Mouse (Mus musculus) kidney, embryonic 16.5 days (tissue): ENCODE results near the gene Dapk2. TPM values are rescaled to one million over a fixed set of nuclear protein-coding genes. Genes with fewer than 3 reads are reported as not detected.

Experiments used
- ATAC-seq: fragments of 200-750 bp; cut with Nextera tagmentation; 2 replicates; pipeline ENCODE4 v1.8.0; 2017; ENCODE audit warnings: moderate TSS enrichment; ENCODE audit not compliant: low FRiP score, low TSS enrichment
- H3K27ac ChIP-seq: fragments of 300-500 bp; sonication (generic); 2 replicates; pipeline ENCODE4 v1.5.1; 2014; ENCODE audit warnings: low read length
- H3K27me3 ChIP-seq: fragments of 300-500 bp; sonication (generic); 2 replicates; pipeline ENCODE4 v1.6.1; 2014; ENCODE audit warnings: low read length, control low read depth, mixed read lengths; ENCODE audit not compliant: insufficient read depth
- H3K36me3 ChIP-seq: fragments of 300-500 bp; sonication (generic); 2 replicates; pipeline ENCODE4 v1.6.1; 2014; ENCODE audit warnings: low read length, control low read depth, mixed read lengths; ENCODE audit not compliant: insufficient read depth
- H3K4me1 ChIP-seq: fragments of 300-500 bp; sonication (generic); 2 replicates; pipeline ENCODE4 v1.6.1; 2014; ENCODE audit warnings: low read length, control low read depth, mixed read lengths; ENCODE audit not compliant: insufficient read depth
- H3K4me2 ChIP-seq: fragments of 300-500 bp; sonication (generic); replicated peaks from 2 replicates; pipeline ENCODE4 v1.6.1; 2014; ENCODE audit warnings: low read depth, low read length
- H3K4me3 ChIP-seq: fragments of 300-500 bp; sonication (generic); 2 replicates; pipeline ENCODE4 v1.5.1; 2014; ENCODE audit warnings: mild to moderate bottlenecking, low read length
- H3K9ac ChIP-seq: fragments of 300-500 bp; sonication (generic); replicated peaks from 2 replicates; pipeline ENCODE4 v1.6.1; 2014; ENCODE audit warnings: low read length
- H3K9me3 ChIP-seq: fragments of 300-500 bp; sonication (generic); 2 replicates; pipeline ENCODE4 v1.6.1; 2016; ENCODE audit warnings: low read length, control low read depth
- WGBS: fragments of 180-500 bp; shearing (Covaris S2); extraction: QIAGEN DNeasy Blood & Tissue Kit; methylation state at CpG from one replicate; pipeline ENCODE4 v1.1.7; 2014; 5-methylcytosine and 5-hydroxymethylcytosine counted together
- polyA plus RNA-seq: library from polyadenylated mRNA; unstranded; fragments of >200 nt; fragmentation: Nextera tagmentation; extraction: Ambion mirVana; gene quantifications from 2 replicates; pipeline ENCODE4 v1.2.1, GENCODE M21; 2015

Dapk2 gene
- polyA plus RNA-seq, 1 experiment from 2014 or later, result 4.9 TPM

DNA sequence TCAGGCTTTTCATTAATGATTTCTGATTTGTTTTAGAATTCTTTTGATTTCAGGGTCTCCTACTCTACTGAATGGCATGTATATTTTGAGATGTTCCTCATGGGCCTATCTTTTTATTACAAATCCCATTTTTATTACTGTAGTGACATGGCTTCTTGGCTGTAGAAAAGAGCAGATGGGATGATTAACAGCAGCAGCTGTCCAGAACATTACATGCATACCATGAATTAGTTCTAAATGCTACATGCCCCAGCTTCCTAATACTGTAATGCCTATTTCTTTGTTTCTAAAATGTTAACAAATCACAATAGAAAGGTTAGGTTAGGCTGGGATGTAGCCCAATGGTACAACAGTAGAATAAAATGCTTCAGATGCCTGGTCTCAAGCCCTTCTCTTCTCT lies 36.6 kb upstream of the Dapk2 start:
- Histone ChIP-seq H3K27ac (no peak overlapping the region), H3K4me3 (no peak overlapping the region), H3K9me3 (no peaks in the 10 kb centered on the region), H3K27me3 (no peaks in the 10 kb centered on the region), H3K36me3 (0 out of 2 replicates have a peak, but pooled peaks cover 2% of the 10 kb centered on the region), H3K4me2 (no peak overlapping the region), H3K9ac (no peak overlapping the region), H3K4me1 (peaks cover 33% of the 10 kb centered on the region)
- no peak for ATAC-seq

DNA sequence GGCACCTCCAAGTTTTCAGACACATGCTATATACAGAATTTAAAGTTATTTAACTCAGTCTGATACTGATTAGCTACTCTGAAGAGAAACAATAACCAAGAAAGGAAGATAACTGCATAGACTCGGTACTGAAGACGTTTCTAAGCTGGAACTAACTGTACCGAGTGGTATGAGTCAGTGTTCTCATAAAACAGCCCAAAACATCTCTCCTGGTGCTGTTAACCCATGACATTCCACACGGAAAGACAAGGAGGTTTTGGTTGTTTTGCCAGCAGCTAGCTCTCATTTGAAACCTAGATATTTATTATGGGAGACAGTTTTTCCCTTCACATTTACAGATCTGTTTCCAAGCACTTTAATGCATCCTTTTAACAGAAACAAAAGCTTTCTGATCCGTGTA lies 34.4 kb upstream of the Dapk2 start:
- Histone ChIP-seq H3K27ac (peak overlapping the region; percentile 91; the same call in 1 of the 2 replicates), H3K4me2 (peak overlapping the region; percentile 74), H3K4me1 (peaks cover 35% of the 10 kb centered on the region), H3K27me3 (no peaks in the 10 kb centered on the region), H3K9ac (peak overlapping the region; percentile 90), H3K4me3 (peak overlapping the region; percentile 74), H3K36me3 (0 out of 2 replicates have a peak, but pooled peaks cover 2% of the 10 kb centered on the region), H3K9me3 (no peaks in the 10 kb centered on the region)
- no peak for ATAC-seq
- WGBS, result 3% methylated on average over 5 of the region's 5 CpGs

DNA sequence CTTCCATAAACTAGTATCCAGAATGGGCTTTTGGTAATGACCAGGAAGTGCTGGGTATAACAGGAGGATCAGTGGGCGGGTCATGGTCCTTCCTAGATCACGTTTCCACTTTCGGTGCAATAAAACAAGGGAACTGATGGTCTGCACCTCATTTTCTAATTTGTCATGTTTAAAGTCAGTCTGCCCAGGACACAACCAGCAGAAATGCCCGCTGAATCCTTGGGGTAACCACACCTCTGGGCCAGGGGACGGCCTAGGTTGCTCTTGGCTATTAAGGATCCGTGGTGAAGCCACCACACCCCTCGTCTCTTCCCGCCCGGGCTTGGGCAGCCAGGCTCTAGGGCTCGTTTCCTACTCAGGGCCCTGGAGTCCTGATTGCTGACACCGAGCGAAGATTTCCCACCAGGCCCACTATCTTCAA lies 33.9 kb upstream of the Dapk2 start:
- no peaks in the 10 kb centered on the region for H3K27me3 ChIP-seq
- peak overlapping the region; percentile 90 for H3K9ac ChIP-seq
- WGBS, result under 1% methylated on average over 12 of the region's 12 CpGs
- H3K4me1 ChIP-seq, result peaks cover 35% of the 10 kb centered on the region
- peak; percentile 25 for ATAC-seq
- H3K36me3 ChIP-seq, result 0 out of 2 replicates have a peak, but pooled peaks cover 2% of the 10 kb centered on the region
- H3K27ac ChIP-seq, result peak overlapping the region; percentile 91
- peak overlapping the region; percentile 74 for H3K4me3 ChIP-seq
- no peaks in the 10 kb centered on the region for H3K9me3 ChIP-seq
- H3K4me2 ChIP-seq, result peak overlapping the region; percentile 74

DNA sequence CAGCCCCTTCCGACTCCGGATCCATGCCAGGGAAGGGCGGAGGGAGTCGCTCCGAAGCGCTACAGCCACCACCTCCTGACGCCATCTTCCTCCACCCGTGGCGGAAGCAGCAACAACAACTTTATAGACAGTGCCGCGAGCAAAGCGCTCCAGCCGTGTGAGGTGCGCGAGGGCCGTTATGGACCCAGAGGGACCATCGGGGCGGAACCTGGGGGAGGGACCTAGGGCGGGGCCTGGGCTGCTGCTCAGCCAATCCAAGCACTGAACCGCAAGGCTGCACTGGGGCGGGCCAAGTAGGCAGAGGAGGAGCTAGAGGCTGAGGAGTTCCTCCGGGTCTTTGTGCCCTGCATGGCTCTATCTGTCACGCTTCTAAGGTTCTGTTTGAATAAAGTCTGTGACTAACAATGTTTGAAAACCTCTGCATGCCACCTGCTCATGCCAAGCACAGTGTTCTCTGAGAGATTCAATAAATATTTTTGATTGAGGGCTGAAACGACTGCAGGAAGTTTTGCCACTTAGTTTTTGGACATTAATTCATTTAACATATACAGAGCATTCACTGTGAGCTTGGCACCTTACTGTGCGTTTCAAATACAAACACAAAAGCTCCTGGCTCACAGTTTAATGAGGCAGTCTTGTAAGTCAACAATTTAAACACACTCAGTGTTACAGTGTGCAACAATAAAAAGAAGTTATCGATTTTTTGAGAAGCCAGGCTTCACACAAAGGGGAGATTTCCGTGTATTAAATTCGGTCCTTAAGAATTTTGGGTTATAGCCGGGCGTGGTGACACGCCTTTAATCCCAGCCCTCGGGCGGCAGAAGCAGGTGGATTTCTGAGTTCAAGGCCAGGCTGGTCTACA lies 33.1 kb upstream of the Dapk2 start:
- no peaks in the 10 kb centered on the region for H3K9me3 ChIP-seq
- peak overlapping the region; percentile 91 for H3K27ac ChIP-seq
- no peaks in the 10 kb centered on the region for H3K27me3 ChIP-seq
- H3K36me3 ChIP-seq, result 0 out of 2 replicates have a peak, but pooled peaks cover 1% of the 10 kb centered on the region
- peak overlapping the region; percentile 74 for H3K4me3 ChIP-seq
- 18% methylated on average over 33 of the region's 33 CpGs for WGBS
- peak; percentile 98 for ATAC-seq
- H3K4me1 ChIP-seq, result peaks cover 34% of the 10 kb centered on the region
- H3K9ac ChIP-seq, result peak overlapping the region; percentile 90
- peak overlapping the region; percentile 74 for H3K4me2 ChIP-seq

DNA sequence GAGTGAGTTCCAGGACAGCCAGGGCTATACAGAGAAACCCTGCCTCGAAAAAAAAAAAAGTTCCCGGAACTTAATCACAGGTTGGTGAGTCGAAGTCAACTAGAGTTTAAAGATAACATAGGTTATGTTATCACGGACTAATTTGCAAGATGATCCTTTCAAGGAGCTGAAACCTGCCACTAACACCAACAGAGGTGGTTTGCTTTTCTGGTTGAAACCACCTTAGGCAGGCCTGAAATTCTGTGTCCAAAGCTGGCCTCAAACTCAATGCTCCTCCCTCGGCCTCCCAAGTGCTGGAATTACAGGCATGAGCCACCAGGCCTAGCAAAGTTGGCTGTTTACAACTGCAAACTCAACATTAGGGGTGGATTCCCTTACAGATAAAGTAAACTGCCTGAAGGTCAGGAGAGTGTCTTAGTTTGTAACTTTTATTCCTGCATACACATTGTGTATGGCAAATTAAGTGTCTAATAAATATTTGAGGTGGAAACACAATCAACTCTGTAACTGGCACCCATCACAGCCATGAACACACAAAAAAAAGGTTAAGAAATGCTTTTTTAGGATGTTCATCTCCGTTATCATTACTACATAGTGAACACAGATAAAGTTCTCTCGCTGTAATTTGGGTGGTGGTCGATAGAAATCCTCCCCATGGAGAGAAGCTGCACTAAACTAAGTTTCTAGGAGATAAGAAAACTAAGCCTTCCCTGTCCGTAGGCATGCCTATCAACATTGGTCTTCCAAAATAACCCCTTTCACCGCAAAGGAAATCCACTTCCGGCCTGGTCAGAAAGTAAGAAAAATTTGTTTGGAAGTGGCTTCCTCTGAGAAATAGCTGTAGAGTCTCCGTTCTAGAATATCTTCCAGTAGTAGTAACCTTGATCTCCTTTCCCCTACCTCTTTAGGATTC lies 32.2 kb upstream of the Dapk2 start:
- Histone ChIP-seq H3K27me3 (no peaks in the 10 kb centered on the region), H3K9ac (peak overlapping the region; percentile 55), H3K4me1 (peaks cover 32% of the 10 kb centered on the region), H3K4me2 (peak overlapping the region; percentile 51), H3K27ac (peak overlapping the region; percentile 78), H3K9me3 (no peaks in the 10 kb centered on the region), H3K36me3 (0 out of 2 replicates have a peak, but pooled peaks cover 2% of the 10 kb centered on the region), H3K4me3 (peak overlapping the region; percentile 75)
- WGBS, result 56% methylated on average over 12 of the region's 12 CpGs
- ATAC-seq, result no peak

DNA sequence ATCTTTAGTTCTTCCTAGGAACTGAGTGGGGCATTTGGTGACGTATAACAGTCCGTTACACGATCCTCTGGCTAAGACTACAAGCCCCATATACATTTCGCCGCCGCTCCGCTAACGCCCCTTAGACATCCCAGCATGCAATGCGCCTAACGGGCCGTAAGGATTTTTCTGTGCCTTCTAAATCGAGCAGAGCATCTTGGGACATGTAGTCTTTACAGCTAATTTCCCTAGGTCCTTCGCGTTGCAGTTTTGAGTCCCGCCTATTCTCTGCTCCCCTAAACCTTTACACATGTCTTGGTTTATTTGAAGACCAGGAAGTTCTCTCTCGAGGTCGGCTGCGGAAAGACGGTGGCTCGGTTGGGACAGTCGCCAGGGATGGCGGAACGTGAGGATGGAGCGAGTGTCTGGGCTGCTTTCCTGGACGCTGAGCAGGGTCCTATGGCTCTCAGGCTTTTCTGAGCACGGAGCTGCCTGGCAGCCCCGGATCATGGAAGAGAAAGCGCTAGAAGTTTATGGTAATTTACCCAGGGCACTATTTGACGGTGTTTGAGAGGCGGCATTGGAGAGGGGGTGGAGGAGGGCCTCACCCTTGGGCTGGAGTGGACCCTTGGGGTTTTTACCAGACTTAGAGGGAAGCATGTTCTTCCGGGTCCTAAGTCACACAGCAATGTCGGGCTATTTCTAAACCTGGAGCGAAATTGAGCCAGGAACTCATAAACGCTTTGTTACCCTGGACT lies 31.4 kb upstream of the Dapk2 start, which contains the start of the genes Snx1 and Ciao2a:
Gene Snx1 (minus strand): TSS at position 132 of the 737 bp plus-strand sequence.
Gene Ciao2a (plus strand): TSS at position 156 of the 737 bp plus-strand sequence.
- peak within 1 kb of the TSS; percentile 83 for H3K9ac ChIP-seq
- H3K27me3 ChIP-seq, result no peaks in the 10 kb centered on the region
- peaks cover 6% of the 10 kb centered on the region; the same call in 1 of the 2 replicates for H3K36me3 ChIP-seq
- H3K4me2 ChIP-seq, result peak within 1 kb of the TSS; percentile 83
- H3K4me3 ChIP-seq, result peak within 1 kb of the TSS; percentile 75
- peak within 1 kb of the TSS; percentile 83 for H3K27ac ChIP-seq
- WGBS, result under 1% methylated on average over 34 of the region's 34 CpGs
- peak; percentile 79 for ATAC-seq
- no peaks in the 10 kb centered on the region for H3K9me3 ChIP-seq
- peaks cover 32% of the 10 kb centered on the region for H3K4me1 ChIP-seq

DNA sequence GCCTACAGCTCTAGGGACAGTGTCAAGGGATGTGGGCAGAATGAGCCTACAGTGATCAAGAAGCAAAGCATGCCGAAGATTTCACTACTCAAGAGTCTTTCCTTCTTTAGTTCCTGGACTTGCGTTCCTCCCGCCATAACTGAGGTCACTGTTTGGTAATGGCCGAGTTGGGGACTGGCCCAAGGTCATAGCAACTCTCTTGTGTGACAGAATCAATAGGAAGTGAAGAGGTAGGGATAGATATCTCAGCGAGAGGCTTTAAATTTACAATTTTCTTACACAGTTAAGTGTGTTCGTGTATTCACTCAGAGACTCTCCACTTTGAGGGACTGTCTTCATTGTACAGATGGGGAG lies 30.9 kb upstream of the Dapk2 start:
- Histone ChIP-seq H3K4me2 (peak overlapping the region; percentile 83), H3K4me3 (peak overlapping the region; percentile 75), H3K9ac (peak overlapping the region; percentile 83), H3K36me3 (peaks cover 7% of the 10 kb centered on the region; the same call in 1 of the 2 replicates), H3K9me3 (no peaks in the 10 kb centered on the region), H3K4me1 (peaks cover 32% of the 10 kb centered on the region), H3K27me3 (no peaks in the 10 kb centered on the region), H3K27ac (peak overlapping the region; percentile 83)
- ATAC-seq, result no peak
- WGBS, result 38% methylated on average over 6 of the region's 6 CpGs

DNA sequence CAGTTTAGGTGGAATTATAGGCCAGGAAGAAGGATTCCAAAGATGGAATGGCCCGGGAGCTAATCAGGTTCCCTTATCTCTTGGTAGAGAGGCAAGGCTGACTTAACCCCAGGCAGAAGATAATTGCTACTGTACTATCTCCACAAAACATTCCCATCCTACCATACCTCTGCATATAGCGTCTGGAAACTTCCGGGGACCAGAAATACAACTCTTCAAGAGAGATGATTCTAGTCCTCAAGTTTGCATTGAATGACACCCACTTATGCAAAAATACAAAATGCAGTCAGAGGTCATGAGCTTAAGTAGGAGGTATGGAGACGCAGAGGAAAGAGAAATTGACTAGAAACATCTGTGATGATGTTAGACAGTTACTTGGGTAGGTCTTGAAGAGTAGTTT lies 30.1 kb upstream of the Dapk2 start:
- Histone ChIP-seq H3K9me3 (no peaks in the 10 kb centered on the region), H3K27me3 (no peaks in the 10 kb centered on the region), H3K4me3 (no peak overlapping the region), H3K4me1 (peaks cover 28% of the 10 kb centered on the region), H3K9ac (no peak overlapping the region), H3K36me3 (peaks cover 7% of the 10 kb centered on the region; the same call in 1 of the 2 replicates), H3K4me2 (peak overlapping the region; percentile 83), H3K27ac (no peak overlapping the region)
- no peak for ATAC-seq
- 95% methylated on average over 4 of the region's 4 CpGs for WGBS

DNA sequence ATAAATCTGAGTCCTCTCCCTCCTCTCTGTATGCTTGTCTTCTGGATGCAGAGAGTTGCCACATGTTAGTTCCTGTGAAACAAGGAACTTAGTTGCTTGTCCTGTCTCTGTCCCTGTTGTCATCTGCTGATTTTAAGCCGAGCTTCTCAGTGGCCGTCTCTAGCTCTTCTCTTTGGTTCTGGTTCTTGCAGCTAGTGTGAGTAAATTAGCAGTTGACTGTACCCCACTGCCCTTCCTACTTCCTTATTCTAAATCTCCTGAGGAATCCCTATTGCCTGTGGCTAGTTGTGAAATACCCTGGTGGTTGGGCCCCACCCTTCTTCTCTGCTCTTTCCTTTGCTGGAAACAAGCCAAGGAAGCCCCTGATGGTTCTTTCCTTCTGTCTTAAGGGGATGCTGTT lies 26.6 kb upstream of the Dapk2 start:
- Histone ChIP-seq H3K9me3 (no peaks in the 10 kb centered on the region), H3K4me3 (no peak overlapping the region), H3K27me3 (no peaks in the 10 kb centered on the region), H3K9ac (no peak overlapping the region), H3K36me3 (peaks cover 34% of the 10 kb centered on the region; the same call in 1 of the 2 replicates), H3K4me1 (peaks cover 8% of the 10 kb centered on the region), H3K4me2 (no peak overlapping the region), H3K27ac (no peak overlapping the region)
- WGBS, result 93% methylated on average over 2 of the region's 2 CpGs
- ATAC-seq, result no peak
